Mouse (Mus musculus) forebrain, embryonic 13.5 days (tissue): ENCODE measurements around the gene Vmn1r114. TPM values are rescaled to one million over a fixed set of nuclear protein-coding genes. Genes with fewer than 3 reads are reported as not detected.
"Not testable (repeated sequence)": the region's sequence is repeated elsewhere in the genome, so short reads cannot be mapped to it uniquely, and the experiment has no call there.

Source experiments
- ATAC-seq: fragments of 200-750 bp; cut with Nextera tagmentation; 2 replicates; pipeline ENCODE4 v1.8.0; 2017
- H3K27ac ChIP-seq: fragments of 300-500 bp; sonication (generic); 2 replicates; pipeline ENCODE4 v1.5.1; 2015; ENCODE audit warnings: inconsistent platforms, mild to moderate bottlenecking, moderate library complexity
- H3K27me3 ChIP-seq: fragments of 300-500 bp; sonication (generic); 2 replicates; pipeline ENCODE4 v1.6.1; 2015; ENCODE audit warnings: mild to moderate bottlenecking, inconsistent platforms
- H3K36me3 ChIP-seq: fragments of 300-500 bp; sonication (generic); 2 replicates; pipeline ENCODE4 v1.6.1; 2015; ENCODE audit warnings: mild to moderate bottlenecking, inconsistent platforms; ENCODE audit not compliant: poor library complexity, severe bottlenecking
- H3K4me1 ChIP-seq: fragments of 300-500 bp; sonication (generic); 2 replicates; pipeline ENCODE4 v1.6.1; 2015; ENCODE audit warnings: inconsistent platforms
- H3K4me2 ChIP-seq: fragments of 300-500 bp; sonication (generic); 2 replicates; pipeline ENCODE4 v1.6.1; 2015; ENCODE audit warnings: inconsistent platforms, mild to moderate bottlenecking, moderate library complexity
- H3K4me3 ChIP-seq: fragments of 300-500 bp; sonication (generic); 2 replicates; pipeline ENCODE4 v1.5.1; 2015; ENCODE audit warnings: mild to moderate bottlenecking, inconsistent platforms
- H3K9ac ChIP-seq: fragments of 300-500 bp; sonication (generic); 2 replicates; pipeline ENCODE4 v1.6.1; 2015; ENCODE audit warnings: mild to moderate bottlenecking, inconsistent platforms
- H3K9me3 ChIP-seq: fragments of 300-500 bp; sonication (generic); replicated peaks from 2 replicates; pipeline ENCODE4 v1.6.1; 2016; ENCODE audit warnings: inconsistent platforms
- WGBS: fragments of 180-500 bp; shearing (Covaris S2); methylation state at CpG from one replicate; pipeline ENCODE4 v1.1.7; 2015; 5-methylcytosine and 5-hydroxymethylcytosine counted together
- polyA plus RNA-seq: library from polyadenylated mRNA; unstranded; fragments of >200 nt; fragmentation: Nextera tagmentation; extraction: Ambion mirVana; gene quantifications from 2 replicates; pipeline ENCODE4 v1.2.1, GENCODE M21; 2015

The Vmn1r114 gene
- not detected in 2 replicates for polyA plus RNA-seq

GRCm38 (mm10) chr7:20812086-20812485 is at the start of gene Vmn1r114:
Vmn1r114 (minus strand) TSS chr7:20812186.
- H3K27ac ChIP-seq, H3K4me3 ChIP-seq, H3K36me3 ChIP-seq, H3K4me2 ChIP-seq, H3K4me1 ChIP-seq, ATAC-seq, H3K9me3 ChIP-seq, H3K27me3 ChIP-seq, H3K9ac ChIP-seq: not testable (repeated sequence)
- WGBS, result no CpG with 5 or more reads among the region's 5 CpGs

- not testable (repeated sequence) for H3K4me2 ChIP-seq, H3K27ac ChIP-seq, H3K4me3 ChIP-seq, H3K4me1 ChIP-seq, H3K9me3 ChIP-seq, ATAC-seq, H3K9ac ChIP-seq, H3K27me3 ChIP-seq, H3K36me3 ChIP-seq
- 100% methylated on average over 1 of the region's 3 CpGs for WGBS
Observed at GRCm38 (mm10) chr7:20844885-20845284, 32.9 kb upstream of the Vmn1r114 start, which contains the start of gene Vmn1r115. Vmn1r115 (minus strand) TSS chr7:20844985.

- not testable (repeated sequence) for ATAC-seq, H3K4me2 ChIP-seq, H3K9ac ChIP-seq, H3K4me3 ChIP-seq, H3K4me1 ChIP-seq, H3K36me3 ChIP-seq, H3K9me3 ChIP-seq, H3K27me3 ChIP-seq, H3K27ac ChIP-seq
- WGBS, result 59% methylated on average over 2 of the region's 2 CpGs
Observed at GRCm38 (mm10) chr7:20786985-20787384, 25.0 kb downstream of the Vmn1r114 start, which contains the start of gene Vmn1r113. Vmn1r113 (plus strand) TSS chr7:20787285.

GRCm38 (mm10) chr7:20770885-20771284 is 41.1 kb downstream of the Vmn1r114 start, which contains the start of gene Vmn1r112:
Vmn1r112 (plus strand) TSS chr7:20771185.
- not testable (repeated sequence) for H3K9me3 ChIP-seq, H3K4me2 ChIP-seq, H3K9ac ChIP-seq, H3K4me1 ChIP-seq, H3K27me3 ChIP-seq, H3K4me3 ChIP-seq, H3K27ac ChIP-seq, H3K36me3 ChIP-seq, ATAC-seq
- no CpG with 5 or more reads among the region's 3 CpGs for WGBS

Other genes starting within 250 kb of the Vmn1r114 start
- gene Gm4141, start 235.9 kb downstream of the Vmn1r114 start, polyA plus RNA-seq, result not detected in 2 replicates
- not detected in 2 replicates for gene Gm4513, start 213.2 kb downstream of the Vmn1r114 start, polyA plus RNA-seq
- not detected in 2 replicates for gene Vmn1r107, start 143.3 kb downstream of the Vmn1r114 start, polyA plus RNA-seq
- gene Vmn1r111, start 109.0 kb downstream of the Vmn1r114 start, polyA plus RNA-seq, result not detected in 2 replicates
- not detected in 2 replicates for gene Gm10668, start 81.6 kb downstream of the Vmn1r114 start, polyA plus RNA-seq
- gene Vmn1r112, start 41.0 kb downstream of the Vmn1r114 start, polyA plus RNA-seq, result not detected in 2 replicates
- not detected in 2 replicates for gene Vmn1r113, start 24.9 kb downstream of the Vmn1r114 start, polyA plus RNA-seq
- gene Vmn1r115, start 32.8 kb upstream of the Vmn1r114 start, polyA plus RNA-seq, result not detected in 2 replicates
- not detected in 2 replicates for gene Vmn1r116, start 60.1 kb upstream of the Vmn1r114 start, polyA plus RNA-seq
- not detected in 2 replicates for gene Vmn1r117, start 71.9 kb upstream of the Vmn1r114 start, polyA plus RNA-seq
- not detected in 2 replicates for gene Vmn1r118, start 100.2 kb upstream of the Vmn1r114 start, polyA plus RNA-seq
- not detected in 2 replicates for gene Vmn1r119, start 200.3 kb upstream of the Vmn1r114 start, polyA plus RNA-seq
- not detected in 2 replicates for gene Vmn1r120, start 241.6 kb upstream of the Vmn1r114 start, polyA plus RNA-seq